Mouse (Mus musculus) neural tube, embryonic 11.5 days (tissue): ENCODE results near the gene D5Ertd579e. TPM values are rescaled to one million over a fixed set of nuclear protein-coding genes. Genes with fewer than 3 reads are reported as not detected.

Experiments
- ATAC-seq: fragments of 200-750 bp; cut with Nextera tagmentation; 2 replicates; pipeline ENCODE4 v1.8.0; 2017; ENCODE audit warnings: moderate number of reproducible peaks, mild to moderate bottlenecking, moderate TSS enrichment, moderate library complexity; ENCODE audit not compliant: insufficient read depth, low FRiP score, low TSS enrichment
- DNase-seq: peaks from one replicate; pipeline ENCODE4 v3.0.0-alpha.2; 2015; ENCODE audit warnings: low spot score
- H3K27ac ChIP-seq: fragments of 300-500 bp; sonication (generic); 2 replicates; pipeline ENCODE4 v1.5.1; 2014; ENCODE audit warnings: low read depth, mild to moderate bottlenecking, low read length
- H3K27me3 ChIP-seq: fragments of 300-500 bp; sonication (generic); 2 replicates; pipeline ENCODE4 v1.6.1; 2014; ENCODE audit warnings: mild to moderate bottlenecking, low read length, mixed read lengths; ENCODE audit not compliant: control insufficient read depth, insufficient read depth
- H3K36me3 ChIP-seq: fragments of 300-500 bp; sonication (generic); 2 replicates; pipeline ENCODE4 v1.6.1; 2014; ENCODE audit warnings: mild to moderate bottlenecking, low read length, moderate library complexity, mixed read lengths; ENCODE audit not compliant: control insufficient read depth, insufficient read depth
- H3K4me1 ChIP-seq: fragments of 300-500 bp; sonication (generic); 2 replicates; pipeline ENCODE4 v1.6.1; 2014; ENCODE audit warnings: low read length, mixed read lengths; ENCODE audit not compliant: control insufficient read depth, insufficient read depth
- H3K4me2 ChIP-seq: fragments of 300-500 bp; sonication (generic); 2 replicates; pipeline ENCODE4 v1.6.1; 2014; ENCODE audit warnings: low read depth, mild to moderate bottlenecking, moderate library complexity
- H3K4me3 ChIP-seq: fragments of 300-500 bp; sonication (generic); 2 replicates; pipeline ENCODE4 v1.5.1; 2014; ENCODE audit warnings: low read depth, low read length
- H3K9ac ChIP-seq: fragments of 300-500 bp; sonication (generic); 2 replicates; pipeline ENCODE4 v1.6.1; 2014; ENCODE audit warnings: mild to moderate bottlenecking, low read length
- H3K9me3 ChIP-seq: fragments of 300-500 bp; sonication (generic); 2 replicates; pipeline ENCODE4 v1.6.1; 2016; ENCODE audit warnings: low read length; ENCODE audit not compliant: control insufficient read depth
- WGBS: fragments of 180-500 bp; shearing (Covaris S2); extraction: QIAGEN DNeasy Blood & Tissue Kit; methylation state at CpG from one replicate; pipeline ENCODE4 v1.1.7; 2014; 5-methylcytosine and 5-hydroxymethylcytosine counted together
- polyA plus RNA-seq: library from polyadenylated mRNA; unstranded; fragments of >200 nt; fragmentation: Nextera tagmentation; extraction: Ambion mirVana; gene quantifications from 2 replicates; pipeline ENCODE4 v1.2.1, GENCODE M21; 2014

D5Ertd579e gene
- polyA plus RNA-seq, 1 experiment from 2014 or later: 36.4 TPM

DNA sequence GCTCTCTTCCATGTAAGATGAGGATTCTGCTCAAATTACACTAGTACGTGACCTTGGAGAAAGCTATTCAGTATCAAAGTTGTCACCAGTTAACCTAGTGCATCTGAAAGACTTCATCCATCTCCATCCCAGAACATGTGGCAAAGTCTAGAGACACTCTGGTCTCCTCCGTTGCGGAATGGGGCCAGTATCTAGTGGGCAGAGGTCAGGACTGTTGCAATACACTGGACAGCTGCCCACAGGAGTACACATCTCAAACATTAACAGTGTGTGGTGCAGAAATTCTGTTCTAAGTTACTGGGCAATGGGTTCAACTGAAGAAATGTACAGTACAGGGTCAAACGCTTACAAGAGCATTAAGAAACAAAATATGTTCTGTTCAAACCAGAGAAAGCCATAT is 127.7 kb downstream of the D5Ertd579e start:
- Histone ChIP-seq H3K9me3 (no peaks in the 10 kb centered on the region), H3K27ac (no peak overlapping the region), H3K4me3 (no peak overlapping the region), H3K4me1 (no peaks in the 10 kb centered on the region), H3K27me3 (no peaks in the 10 kb centered on the region), H3K36me3 (no peaks in the 10 kb centered on the region; the same call in 1 of the 2 replicates), H3K9ac (no peak overlapping the region), H3K4me2 (no peak overlapping the region)
- DNase-seq (no peak), ATAC-seq (no peak)
- 88% methylated on average over 4 of the region's 4 CpGs for WGBS

DNA sequence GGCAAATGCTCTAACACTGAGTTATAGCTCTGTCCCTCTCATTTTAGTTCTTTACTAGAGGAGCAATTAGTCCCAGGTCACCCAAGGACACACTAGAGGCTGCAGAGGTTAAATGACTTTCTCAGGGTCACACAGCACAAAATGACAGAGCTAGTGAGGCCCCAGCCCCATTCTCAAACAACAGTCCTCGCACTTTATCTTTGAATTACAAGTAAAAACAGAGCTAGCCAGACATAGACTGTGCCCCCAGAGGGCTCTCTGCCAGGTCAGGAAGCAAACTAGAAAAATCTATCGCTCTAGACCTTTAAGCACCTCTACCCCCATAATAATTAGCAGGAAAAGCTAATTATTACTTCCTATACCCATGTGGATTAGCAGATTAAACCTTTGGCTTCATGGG is 128.2 kb downstream of the D5Ertd579e start:
- 77% methylated on average over 2 of the region's 2 CpGs for WGBS
- Histone ChIP-seq H3K27me3 (no peaks in the 10 kb centered on the region), H3K4me3 (no peak overlapping the region), H3K4me2 (no peak overlapping the region), H3K36me3 (no peaks in the 10 kb centered on the region; the same call in 1 of the 2 replicates), H3K9me3 (no peaks in the 10 kb centered on the region), H3K4me1 (no peaks in the 10 kb centered on the region), H3K9ac (no peak overlapping the region), H3K27ac (no peak overlapping the region)
- no peak for ATAC-seq
- no peak for DNase-seq

DNA sequence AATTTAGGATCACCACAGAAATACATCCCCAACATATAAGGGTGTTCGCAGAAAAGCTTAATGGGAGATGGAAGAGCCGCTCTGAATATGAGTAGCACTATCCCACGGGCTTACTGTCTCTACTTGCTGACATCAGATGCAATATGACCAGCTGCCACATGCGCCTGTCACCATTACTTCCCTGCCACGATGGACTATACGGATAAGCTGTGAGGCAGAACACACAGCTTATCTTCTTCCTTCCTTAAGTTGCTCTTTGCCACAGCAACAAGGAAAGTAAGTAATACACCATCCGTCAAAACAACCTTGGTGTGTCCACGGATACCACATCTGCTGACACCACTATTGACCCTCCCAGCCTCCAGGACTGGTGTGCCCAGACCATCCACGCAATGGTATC is 131.3 kb downstream of the D5Ertd579e start:
- no peak for ATAC-seq
- Histone ChIP-seq H3K4me1 (no peaks in the 10 kb centered on the region), H3K4me3 (no peak overlapping the region), H3K27ac (no peak overlapping the region), H3K9me3 (no peaks in the 10 kb centered on the region), H3K4me2 (no peak overlapping the region), H3K9ac (no peak overlapping the region), H3K27me3 (no peaks in the 10 kb centered on the region), H3K36me3 (no peaks in the 10 kb centered on the region)
- 91% methylated on average over 9 of the region's 9 CpGs for WGBS
- no peak for DNase-seq

DNA sequence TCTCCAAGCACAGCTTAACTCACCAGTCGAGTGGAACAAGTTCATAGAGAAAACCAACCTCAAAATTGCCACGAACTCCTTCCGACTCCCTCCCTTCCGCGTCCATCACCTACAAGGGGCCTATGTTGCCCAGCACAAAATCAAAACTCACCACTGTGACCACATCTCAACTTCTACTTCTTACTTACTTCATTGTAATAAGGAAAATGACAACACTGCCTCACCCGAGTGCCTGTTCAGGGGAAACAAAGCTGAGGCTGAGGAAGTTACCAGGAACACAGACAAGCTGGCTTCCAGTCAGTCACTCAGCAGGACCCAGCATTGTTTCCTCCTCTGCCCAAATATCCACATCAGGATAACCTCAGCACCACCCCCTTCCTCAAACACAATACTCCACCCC is 132.1 kb downstream of the D5Ertd579e start:
- DNase-seq: no peak
- WGBS: 89% methylated on average over 6 of the region's 6 CpGs

DNA sequence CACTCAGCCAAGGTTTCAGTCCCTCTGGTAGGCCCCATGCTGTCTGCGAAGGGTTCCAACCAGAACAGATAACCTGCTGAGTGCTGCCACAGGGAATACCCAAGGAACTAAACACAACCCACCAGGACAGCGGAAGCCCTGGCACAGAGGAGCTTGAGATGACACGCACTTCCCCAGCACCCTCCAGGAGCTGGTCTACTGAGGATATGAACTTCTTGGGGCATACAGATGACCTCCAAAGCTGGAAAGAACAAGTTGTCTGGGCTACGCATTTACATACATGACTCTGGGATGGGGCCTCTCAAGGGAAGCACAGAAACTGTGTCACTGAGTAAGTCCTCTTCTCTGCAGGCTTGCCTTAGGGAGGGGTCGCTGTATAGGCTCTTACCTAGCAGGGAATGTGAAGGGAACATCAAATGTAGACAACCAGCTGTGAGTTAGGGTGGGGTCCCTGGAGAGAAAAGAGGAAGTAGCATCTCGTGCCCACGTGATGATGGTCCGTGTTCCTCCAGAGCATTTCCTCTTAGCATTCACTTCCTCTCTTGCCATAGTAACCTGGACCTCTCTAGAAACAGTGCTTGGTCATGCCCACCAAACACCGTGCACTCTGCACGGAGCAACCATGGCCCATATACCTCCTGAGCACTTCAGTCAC is 132.9 kb downstream of the D5Ertd579e start:
- Histone ChIP-seq H3K27ac (no peak overlapping the region), H3K4me2 (no peak overlapping the region), H3K36me3 (no peaks in the 10 kb centered on the region), H3K4me1 (no peaks in the 10 kb centered on the region), H3K27me3 (no peaks in the 10 kb centered on the region), H3K9ac (no peak overlapping the region), H3K9me3 (no peaks in the 10 kb centered on the region), H3K4me3 (no peak overlapping the region)
- no peak for DNase-seq
- ATAC-seq: no peak
- 88% methylated on average over 10 of the region's 10 CpGs for WGBS

More for the DNA sequence above, 132.1 kb downstream of the D5Ertd579e start:
- no peak overlapping the region for H3K27ac ChIP-seq
- no peaks in the 10 kb centered on the region for H3K36me3 ChIP-seq
- no peak overlapping the region for H3K4me2 ChIP-seq
- H3K27me3 ChIP-seq: no peaks in the 10 kb centered on the region
- H3K4me1 ChIP-seq: no peaks in the 10 kb centered on the region
- no peak overlapping the region for H3K4me3 ChIP-seq
- H3K9ac ChIP-seq: no peak overlapping the region
- no peaks in the 10 kb centered on the region for H3K9me3 ChIP-seq
- ATAC-seq: no peak

DNA sequence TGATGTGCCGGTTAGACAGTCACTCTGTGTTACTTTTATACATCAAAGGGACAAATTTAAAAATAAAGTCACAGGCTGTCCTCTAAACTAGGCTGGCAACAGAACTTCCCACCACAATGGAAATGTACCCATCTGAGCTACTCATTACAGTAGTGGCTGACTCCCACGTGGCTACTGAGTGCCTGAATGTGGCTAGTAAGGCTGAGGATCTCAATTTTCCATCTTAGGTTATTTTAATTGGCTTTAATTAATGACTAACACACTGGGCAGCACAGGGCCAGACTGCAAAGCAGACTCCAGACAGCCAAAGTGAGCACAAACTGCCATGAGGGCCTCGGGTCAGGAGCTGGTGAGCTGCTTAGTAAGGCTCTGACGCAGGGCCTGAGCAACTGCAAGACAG is 134.3 kb downstream of the D5Ertd579e start:
- Histone ChIP-seq H3K9me3 (no peaks in the 10 kb centered on the region), H3K4me1 (no peaks in the 10 kb centered on the region), H3K9ac (no peak overlapping the region), H3K27ac (no peak overlapping the region), H3K4me3 (no peak overlapping the region), H3K4me2 (no peak overlapping the region), H3K27me3 (no peaks in the 10 kb centered on the region), H3K36me3 (no peaks in the 10 kb centered on the region)
- 87% methylated on average over 4 of the region's 4 CpGs for WGBS
- DNase-seq (no peak), ATAC-seq (no peak)

DNA sequence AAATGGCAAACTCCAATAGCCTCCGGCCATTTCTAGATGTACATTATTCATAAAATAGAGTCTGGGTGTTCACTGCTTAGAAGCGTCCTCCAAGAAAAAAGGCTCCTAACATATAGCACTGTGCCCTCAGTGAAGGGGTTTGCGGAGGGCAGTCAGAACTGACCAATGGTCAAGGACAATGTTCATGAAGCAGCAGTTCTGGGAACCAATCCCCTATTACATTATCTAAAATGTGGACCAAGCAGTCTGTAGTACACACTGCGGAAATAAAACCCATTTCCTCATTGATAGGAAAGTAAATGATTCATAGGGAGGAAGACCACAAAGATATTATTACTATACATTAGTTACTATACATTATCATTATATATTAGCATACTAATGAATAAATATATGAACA is 135.3 kb downstream of the D5Ertd579e start:
- Histone ChIP-seq H3K4me2 (no peak overlapping the region), H3K27ac (no peak overlapping the region), H3K36me3 (no peaks in the 10 kb centered on the region), H3K27me3 (no peaks in the 10 kb centered on the region), H3K4me1 (no peaks in the 10 kb centered on the region), H3K4me3 (no peak overlapping the region), H3K9ac (no peak overlapping the region), H3K9me3 (no peaks in the 10 kb centered on the region)
- DNase-seq: no peak
- 97% methylated on average over 4 of the region's 4 CpGs for WGBS
- no peak for ATAC-seq

DNA sequence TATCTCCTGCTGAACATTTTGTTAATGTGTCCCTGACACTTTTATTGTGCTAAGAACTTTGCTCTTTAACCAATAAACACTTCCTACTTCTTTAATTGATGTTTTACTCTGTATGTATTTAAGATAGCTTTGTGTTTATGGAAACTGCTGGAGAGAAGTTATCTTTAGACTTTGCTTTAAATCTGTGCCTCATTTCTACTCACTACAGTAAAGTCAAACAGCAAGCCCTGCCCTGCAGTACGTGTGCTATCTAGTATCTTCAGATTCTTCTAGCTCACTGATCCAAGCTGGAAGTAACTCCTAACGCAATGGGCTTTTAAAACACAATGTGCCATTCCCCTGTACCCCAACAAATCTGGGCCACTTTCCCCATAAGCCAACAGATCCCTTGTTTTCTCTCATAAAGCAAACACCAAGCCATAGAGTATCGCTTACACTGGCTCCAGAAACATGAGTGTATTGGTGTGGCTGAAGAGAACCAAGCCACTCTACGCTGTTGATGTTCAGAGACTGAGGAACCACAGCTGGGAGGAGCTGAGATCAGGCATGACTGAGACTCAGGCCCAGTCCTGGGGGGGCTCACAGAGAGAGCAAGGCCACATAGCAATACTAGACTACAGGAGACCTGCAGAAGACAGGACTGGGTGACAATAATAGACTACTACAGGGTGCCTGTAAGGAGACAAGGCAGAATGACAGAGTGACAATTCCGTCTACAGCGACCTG is 136.2 kb downstream of the D5Ertd579e start:
- ATAC-seq: no peak
- Histone ChIP-seq H3K4me1 (no peaks in the 10 kb centered on the region), H3K4me2 (no peak overlapping the region), H3K9ac (no peak overlapping the region), H3K9me3 (no peaks in the 10 kb centered on the region), H3K27ac (no peak overlapping the region), H3K4me3 (no peak overlapping the region), H3K27me3 (no peaks in the 10 kb centered on the region), H3K36me3 (no peaks in the 10 kb centered on the region)
- 93% methylated on average over 6 of the region's 6 CpGs for WGBS
- DNase-seq: no peak

DNA sequence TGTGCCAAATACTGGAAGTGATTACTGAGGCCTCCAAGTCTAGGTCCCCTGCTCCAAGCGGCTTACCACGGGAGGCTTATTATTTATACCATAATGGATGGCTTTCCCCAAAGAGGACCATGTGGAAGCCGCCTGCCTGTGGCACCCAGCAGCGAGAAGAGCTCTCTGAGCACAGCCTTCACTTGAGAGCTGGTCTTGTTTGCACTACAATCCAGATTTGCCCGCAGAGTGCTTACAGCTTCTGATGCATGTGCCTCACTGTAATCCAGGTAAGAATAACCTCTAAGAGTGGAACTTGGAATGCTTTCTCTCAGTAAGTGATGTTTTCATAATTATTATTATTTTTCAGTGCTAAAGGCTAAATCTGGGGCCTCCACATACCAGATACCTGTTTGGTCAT is 136.7 kb downstream of the D5Ertd579e start:
- H3K4me3 ChIP-seq: no peak overlapping the region
- no peaks in the 10 kb centered on the region for H3K27me3 ChIP-seq
- H3K27ac ChIP-seq: no peak overlapping the region
- no peaks in the 10 kb centered on the region for H3K9me3 ChIP-seq
- H3K4me2 ChIP-seq: no peak overlapping the region
- H3K36me3 ChIP-seq: no peaks in the 10 kb centered on the region
- no peak for ATAC-seq
- 84% methylated on average over 5 of the region's 5 CpGs for WGBS
- no peak for DNase-seq
- H3K4me1 ChIP-seq: no peaks in the 10 kb centered on the region
- no peak overlapping the region for H3K9ac ChIP-seq
